Mouse (Mus musculus) ES-E14 (cell line): ENCODE data around the gene Cmtm7. TPM values are rescaled to one million over a fixed set of nuclear protein-coding genes. Genes with fewer than 3 reads are reported as not detected.
A peak's percentile ranks its signal among the peaks of the same experiment; 100 is the strongest.

Experiments
- DNase-seq: peaks from one replicate; pipeline ENCODE4 v3.0.0-alpha.2; 2013; ENCODE audit warnings: low read depth, low spot score
- H3K27ac ChIP-seq: 2 replicates; pipeline ENCODE4 v1.5.1; 2012; ENCODE audit warnings: low read depth, mild to moderate bottlenecking, low read length, moderate library complexity, mixed read lengths; ENCODE audit not compliant: poor library complexity, insufficient read depth, severe bottlenecking
- H3K36me3 ChIP-seq: 2 replicates; pipeline ENCODE4 v1.6.1; 2012; ENCODE audit warnings: mild to moderate bottlenecking, low read length, moderate library complexity, mixed read lengths; ENCODE audit not compliant: control insufficient read depth, poor library complexity, insufficient read depth, severe bottlenecking
- H3K4me1 ChIP-seq, 2 experiments: fragments of 150-350 bp in 1 of 2; sonication (generic) in 1 of 2; 2 replicates each; pipeline ENCODE4 v1.6.1; 2012; ENCODE audit warnings: low read length in 2 of 2, mild to moderate bottlenecking in 1 of 2, mixed read lengths in 1 of 2; ENCODE audit not compliant: control insufficient read depth in 2 of 2, insufficient read depth in 2 of 2, poor library complexity in 1 of 2
- H3K4me3 ChIP-seq, 2 experiments: fragments of 150-350 bp in 1 of 2; sonication (generic) in 1 of 2; 2 replicates each; pipeline ENCODE4 v1.5.1; 2012; ENCODE audit warnings: low read length in 2 of 2, low read depth in 1 of 2, mild to moderate bottlenecking in 1 of 2, mixed read lengths in 1 of 2; ENCODE audit not compliant: insufficient read depth in 1 of 2, poor library complexity in 1 of 2, severe bottlenecking in 1 of 2
- H3K9ac ChIP-seq: 2 replicates; pipeline ENCODE4 v1.6.1; 2012; ENCODE audit warnings: low read depth, mild to moderate bottlenecking, low read length, mixed read lengths; ENCODE audit not compliant: poor library complexity, insufficient read depth, severe bottlenecking
- H3K9me3 ChIP-seq: fragments of 150-350 bp; sonication (generic); 2 replicates; pipeline ENCODE4 v1.6.1; 2012; ENCODE audit warnings: low read depth, mild to moderate bottlenecking, low read length; ENCODE audit not compliant: control insufficient read depth, insufficient read depth
- CHD2 ChIP-seq: IDR thresholded peaks from 2 replicates; pipeline ENCODE4 v1.6.1; 2014; ENCODE audit warnings: mild to moderate bottlenecking, low read depth, low read length, inconsistent platforms
- HCFC1 ChIP-seq: IDR thresholded peaks from 2 replicates; pipeline ENCODE4 v1.6.1; 2012; ENCODE audit warnings: low read length, inconsistent platforms, borderline replicate concordance; ENCODE audit not compliant: insufficient read depth
- MAFK ChIP-seq: IDR thresholded peaks from 2 replicates; pipeline ENCODE4 v1.6.1; 2014; ENCODE audit warnings: mild to moderate bottlenecking, low read depth, low read length, inconsistent platforms; ENCODE audit not compliant: insufficient read depth
- ZC3H11A ChIP-seq: IDR thresholded peaks from 2 replicates; pipeline ENCODE4 v1.6.1; 2012; ENCODE audit warnings: low read depth, mild to moderate bottlenecking, inconsistent platforms, low read length, borderline replicate concordance
- ZNF384 ChIP-seq: IDR thresholded peaks from 2 replicates; pipeline ENCODE4 v1.6.1; 2012; ENCODE audit warnings: low read depth, low read length, inconsistent platforms
- in situ Hi-C, 2 experiments: fragments of 600-800 bp; cut with MboI; formaldehyde crosslinking; loops; one replicate each; pipeline ENCODE4 v1.15.1; 2025; ENCODE audit warnings: low sequenced_read_pairs in 2 of 2, inconsistent platforms in 1 of 2; ENCODE audit not compliant: unreplicated experiment in 2 of 2
- total RNA-seq: library from RNA; depleted of rRNA; stranded (reverse); fragments of 300-350 nt; gene quantifications from 2 replicates; pipeline ENCODE4 v1.2.3, GENCODE M21; 2012

The Cmtm7 gene
- total RNA-seq, 1 experiment: 75.1 TPM

GRCm38 (mm10) chr9:114808671-114809070 is 27.0 kb upstream of the Cmtm7 start:
- Histone ChIP-seq H3K9me3 (no peaks in the 10 kb centered on the region), H3K9ac (no peak overlapping the region), H3K4me3 (no peak overlapping the region), H3K4me1 (no peaks in the 10 kb centered on the region), H3K27ac (no peak overlapping the region), H3K36me3 (no peaks in the 10 kb centered on the region)
- TF ChIP-seq MAFK (no peak), ZNF384 (no peak), CHD2 (no peak), HCFC1 (no peak), ZC3H11A (no peak)
- in situ Hi-C loops: no loop called here
- DNase-seq: no peak

GRCm38 (mm10) chr9:114807261-114807660 is 25.6 kb upstream of the Cmtm7 start:
- in situ Hi-C loops: no loop called here
- no peak for DNase-seq
- H3K9me3 ChIP-seq: no peaks in the 10 kb centered on the region
- H3K4me3 ChIP-seq: no peak overlapping the region
- H3K9ac ChIP-seq: no peak overlapping the region
- TF ChIP-seq ZNF384: no peak
- TF ChIP-seq CHD2: no peak
- no peak for TF ChIP-seq HCFC1
- TF ChIP-seq ZC3H11A: no peak
- no peak for TF ChIP-seq MAFK
- no peaks in the 10 kb centered on the region; a peak in 1 of 4 replicates for H3K4me1 ChIP-seq
- H3K36me3 ChIP-seq: no peaks in the 10 kb centered on the region
- H3K27ac ChIP-seq: no peak overlapping the region

- Histone ChIP-seq H3K36me3 (no peaks in the 10 kb centered on the region), H3K9me3 (no peaks in the 10 kb centered on the region), H3K9ac (no peak overlapping the region), H3K4me3 (no peak overlapping the region), H3K27ac (no peak overlapping the region), H3K4me1 (peaks cover 2% of the 10 kb centered on the region in 2 experiments; a peak in 2 of 4 replicates)
- in situ Hi-C loops: no loop called here
- TF ChIP-seq MAFK (no peak), HCFC1 (no peak), ZNF384 (no peak), CHD2 (no peak), ZC3H11A (no peak)
- no peak for DNase-seq
Observed at GRCm38 (mm10) chr9:114805151-114805671, 23.6 kb upstream of the Cmtm7 start.

- H3K36me3 ChIP-seq: no peaks in the 10 kb centered on the region
- H3K4me1 ChIP-seq: peaks cover 2 to 4% of the 10 kb centered on the region in 2 experiments; a peak in 2 of 4 replicates
- no peak overlapping the region for H3K4me3 ChIP-seq
- no peak overlapping the region for H3K27ac ChIP-seq
- no peak for DNase-seq
- H3K9me3 ChIP-seq: no peaks in the 10 kb centered on the region
- in situ Hi-C loops: no loop called here
- no peak for TF ChIP-seq ZC3H11A
- TF ChIP-seq CHD2: no peak
- no peak for TF ChIP-seq HCFC1
- no peak overlapping the region for H3K9ac ChIP-seq
Observed at GRCm38 (mm10) chr9:114802191-114802590, 20.5 kb upstream of the Cmtm7 start.

- H3K27ac ChIP-seq: no peak overlapping the region
Observed at GRCm38 (mm10) chr9:114801301-114801700, 19.6 kb upstream of the Cmtm7 start.

More at GRCm38 (mm10) chr9:114801301-114801700, 19.6 kb upstream of the Cmtm7 start:
- Histone ChIP-seq H3K9me3 (no peaks in the 10 kb centered on the region), H3K9ac (peak overlapping the region; percentile 26; the same call in 1 of the 2 replicates), H3K4me1 (peaks cover 2 to 4% of the 10 kb centered on the region in 2 experiments; a peak in 2 of 4 replicates), H3K4me3 (peak overlapping the region; percentile 9 to 34; a peak in 1 of 4 replicates), H3K36me3 (no peaks in the 10 kb centered on the region)
- DNase-seq: no peak
- in situ Hi-C loops: no loop called here
- TF ChIP-seq ZNF384: no peak
- no peak for TF ChIP-seq CHD2
- no peak for TF ChIP-seq ZC3H11A
- TF ChIP-seq HCFC1: no peak
- TF ChIP-seq MAFK: no peak
